Mouse (Mus musculus) gastrocnemius, adult 18-20 months (tissue): ENCODE measurements around the gene Atp6v0d1. TPM values are rescaled to one million over a fixed set of nuclear protein-coding genes. Genes with fewer than 3 reads are reported as not detected.

Experiments
- DNase-seq: peaks from one replicate; pipeline ENCODE4 v3.0.0; 2021; ENCODE audit warnings: low spot score
- total RNA-seq, 2 experiments: library from RNA; stranded (reverse); gene quantifications; 2 replicates each; pipeline ENCODE4 v1.2.3; 2021

The Atp6v0d1 gene
- total RNA-seq, 2 experiments from 2014 or later, result 40.1 to 42.7 TPM

GRCm38 (mm10) chr8:105542032-105542656 is 23.7 kb downstream of the Atp6v0d1 start:
- DNase-seq, result no peak

DNA sequence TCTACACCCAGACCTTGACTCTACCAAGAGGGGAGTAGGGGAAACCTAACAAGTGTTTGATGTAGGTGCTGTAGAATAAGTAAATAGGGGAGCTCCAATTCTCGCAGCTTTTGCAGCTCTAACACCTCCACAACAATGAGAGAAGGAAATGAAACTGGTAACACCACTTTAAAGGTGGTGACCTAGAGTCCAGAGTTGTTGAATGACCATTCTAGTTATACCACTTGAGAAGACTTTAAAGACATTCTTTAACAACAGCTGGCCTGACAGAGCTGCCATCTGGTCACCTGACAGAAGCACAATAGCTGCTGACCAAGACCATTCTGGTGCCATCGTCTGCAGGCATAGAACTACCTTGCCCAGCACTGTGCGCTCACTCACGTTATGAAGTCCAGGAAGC is 26.9 kb downstream of the Atp6v0d1 start:
- no peak for DNase-seq

GRCm38 (mm10) chr8:105537011-105537677 is 28.7 kb downstream of the Atp6v0d1 start:
- peak; percentile 93 for DNase-seq

DNA sequence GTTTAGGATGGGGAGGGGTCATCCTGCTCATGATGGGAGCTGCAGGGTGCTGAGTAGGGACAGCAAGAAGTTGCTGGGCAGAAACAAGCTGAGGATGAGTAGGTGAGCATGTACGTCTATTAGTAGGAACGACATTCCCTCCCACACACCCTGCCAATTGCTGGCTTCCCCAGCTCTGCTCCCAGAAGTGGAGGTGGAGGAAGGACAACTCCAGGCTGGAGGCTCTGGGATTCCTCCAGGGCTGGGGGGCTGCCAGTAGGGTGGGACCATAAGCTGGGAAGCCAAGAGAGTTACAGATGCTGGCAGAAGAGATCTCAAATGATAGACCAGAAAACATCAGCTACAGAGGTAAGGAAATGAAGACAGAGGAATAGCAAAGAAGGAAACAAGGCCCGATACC is 29.3 kb downstream of the Atp6v0d1 start:
- DNase-seq, result no peak

DNA sequence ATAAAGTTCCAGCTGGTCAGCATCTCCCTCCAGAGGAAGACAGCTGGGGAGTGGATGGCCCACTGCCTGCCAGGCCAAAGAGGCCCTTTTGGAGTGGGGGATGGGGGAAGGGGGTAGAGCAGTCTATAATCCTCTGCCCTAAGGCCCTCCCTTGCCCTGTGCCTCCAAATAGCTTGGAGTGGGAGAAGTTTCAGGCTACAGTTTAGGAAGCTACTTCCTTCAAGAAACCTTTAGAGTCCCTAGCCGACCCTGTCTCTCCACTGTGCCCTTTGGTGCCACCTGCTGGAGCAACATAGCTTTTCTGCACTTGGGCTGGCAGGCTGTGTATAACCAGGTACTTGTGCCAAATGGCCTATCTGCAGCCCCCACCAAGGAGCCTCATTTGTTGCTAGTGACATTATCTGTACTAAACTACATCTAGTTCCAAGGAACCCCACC is 31.9 kb downstream of the Atp6v0d1 start:
- peak; percentile 81 for DNase-seq

- no peak for DNase-seq
Observed at GRCm38 (mm10) chr8:105533439-105533838, 32.4 kb downstream of the Atp6v0d1 start.

- DNase-seq, result peak; percentile 82
Observed at GRCm38 (mm10) chr8:105531774-105532173, 34.1 kb downstream of the Atp6v0d1 start.

GRCm38 (mm10) chr8:105529271-105529670 is 36.6 kb downstream of the Atp6v0d1 start:
- peak; percentile 68 for DNase-seq

- DNase-seq, result no peak
Observed at GRCm38 (mm10) chr8:105528206-105528605, 37.6 kb downstream of the Atp6v0d1 start.

GRCm38 (mm10) chr8:105527110-105527509 is 38.7 kb downstream of the Atp6v0d1 start:
- peak; percentile 66 for DNase-seq

DNA sequence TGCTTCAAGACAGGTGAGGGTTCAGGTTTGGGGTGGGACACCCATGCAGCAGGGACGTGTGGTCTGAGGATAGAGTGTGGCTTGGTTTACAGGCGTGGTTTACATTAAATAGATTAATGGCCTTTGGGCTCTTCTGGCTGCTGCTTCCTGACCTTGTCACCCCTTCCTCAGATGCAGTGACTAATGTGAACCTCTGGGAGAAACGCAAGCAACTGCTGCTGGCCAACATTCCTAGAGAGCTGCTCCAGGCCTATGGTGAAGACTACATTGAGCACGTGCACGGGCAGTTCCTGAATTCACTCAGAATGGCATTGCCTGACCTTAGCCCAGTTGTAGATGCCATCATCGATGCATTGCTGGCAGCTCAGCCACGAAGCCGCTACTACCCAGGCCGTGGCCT is 43.0 kb downstream of the Atp6v0d1 start:
- DNase-seq, result no peak

DNA sequence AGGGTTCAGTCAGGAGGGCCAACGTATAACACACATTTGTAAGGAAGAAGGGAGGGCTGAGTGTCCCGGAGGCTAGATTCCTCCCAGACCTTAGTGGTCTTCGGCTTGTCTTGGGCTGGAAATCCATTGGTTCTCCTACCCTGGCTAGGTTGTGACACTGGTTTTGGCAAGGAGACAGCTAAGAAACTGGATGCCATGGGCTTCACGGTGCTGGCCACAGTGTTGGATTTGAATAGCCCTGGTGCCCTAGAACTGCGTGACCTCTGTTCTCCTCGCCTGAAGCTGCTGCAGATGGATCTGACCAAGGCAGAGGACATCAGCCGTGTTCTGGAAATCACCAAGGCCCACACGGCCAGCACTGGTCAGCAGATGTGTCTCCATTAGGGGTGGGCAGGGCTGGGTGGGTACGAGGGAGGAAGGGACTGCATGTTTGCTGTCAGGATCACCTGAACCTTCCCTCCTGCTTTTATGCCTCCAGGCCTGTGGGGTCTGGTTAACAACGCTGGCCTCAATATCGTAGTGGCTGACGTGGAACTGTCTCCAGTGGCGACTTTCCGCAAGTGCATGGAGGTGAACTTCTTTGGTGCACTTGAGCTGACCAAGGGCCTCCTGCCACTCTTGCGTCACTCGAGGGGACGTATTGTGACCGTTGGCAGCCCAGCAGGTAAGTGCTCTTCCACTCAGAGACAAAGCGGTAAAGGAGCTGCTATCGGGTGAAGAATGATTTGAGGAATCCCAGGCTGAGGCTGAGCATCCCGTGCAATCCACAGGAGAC is 43.7 kb downstream of the Atp6v0d1 start:
- DNase-seq, result no peak

GRCm38 (mm10) chr8:105521061-105521460 is 44.8 kb downstream of the Atp6v0d1 start:
- no peak for DNase-seq

- no peak for DNase-seq
Observed at GRCm38 (mm10) chr8:105520521-105520920, 45.3 kb downstream of the Atp6v0d1 start.

GRCm38 (mm10) chr8:105519591-105519990 is 46.3 kb downstream of the Atp6v0d1 start:
- no peak for DNase-seq

GRCm38 (mm10) chr8:105518436-105519313 is 47.2 kb downstream of the Atp6v0d1 start, which contains the start of gene Hsd11b2:
Gene Hsd11b2 (plus strand): TSS chr8:105518755.
- peak; percentile 45 for DNase-seq

GRCm38 (mm10) chr8:105517346-105517745 is 48.5 kb downstream of the Atp6v0d1 start:
- DNase-seq, result no peak

DNA sequence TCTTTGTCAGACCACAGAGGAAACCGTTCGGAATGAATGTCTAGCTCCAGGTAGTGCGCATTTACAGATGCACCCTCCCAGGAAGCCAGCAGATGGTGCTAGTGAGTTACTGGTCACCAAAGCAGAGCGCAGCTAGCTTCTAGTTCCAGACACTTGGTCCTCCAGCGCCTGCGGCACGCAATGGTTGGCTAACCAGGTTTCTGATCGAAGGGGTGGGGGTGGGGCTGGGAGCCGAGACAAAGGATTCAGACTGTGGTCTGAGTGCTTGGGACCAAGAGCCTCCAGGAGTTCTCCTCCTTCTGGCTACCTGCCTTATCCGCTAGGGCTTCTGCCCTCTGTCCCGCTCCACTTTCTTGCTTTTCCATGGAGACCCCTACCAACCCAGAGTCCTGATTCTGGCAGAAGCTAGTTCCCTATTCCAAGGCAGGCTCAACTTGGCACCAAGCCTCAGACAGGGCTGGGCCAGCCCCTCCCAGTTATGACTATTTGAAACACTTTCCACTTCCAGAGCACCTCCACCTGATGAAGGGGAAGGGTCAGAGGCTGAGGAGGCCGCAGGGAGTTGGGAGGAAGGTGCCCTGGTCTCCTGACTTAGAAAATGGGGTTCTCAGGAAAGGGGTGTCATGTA is 49.7 kb downstream of the Atp6v0d1 start:
- DNase-seq, result peak; percentile 83

DNA sequence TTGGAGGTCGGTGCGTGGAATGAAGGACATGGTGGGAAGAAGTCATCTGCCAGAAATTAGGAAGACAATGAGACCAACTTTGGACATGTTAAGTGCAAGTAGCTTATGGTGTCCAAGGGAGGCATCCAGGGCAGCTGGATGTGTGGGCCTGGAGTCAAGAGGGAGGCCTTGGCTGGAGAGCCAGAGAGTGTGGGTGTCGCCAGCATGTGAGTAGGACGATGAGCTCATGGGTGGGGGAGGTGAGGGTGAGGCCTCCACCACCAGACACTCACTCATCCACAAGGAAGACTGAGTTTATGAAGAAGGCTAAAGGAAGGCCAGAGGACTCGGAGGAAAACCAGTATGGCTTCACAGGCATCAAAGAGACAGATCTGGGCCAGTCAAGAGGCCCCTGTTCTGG is 51.2 kb downstream of the Atp6v0d1 start:
- DNase-seq, result peak; percentile 76

DNA sequence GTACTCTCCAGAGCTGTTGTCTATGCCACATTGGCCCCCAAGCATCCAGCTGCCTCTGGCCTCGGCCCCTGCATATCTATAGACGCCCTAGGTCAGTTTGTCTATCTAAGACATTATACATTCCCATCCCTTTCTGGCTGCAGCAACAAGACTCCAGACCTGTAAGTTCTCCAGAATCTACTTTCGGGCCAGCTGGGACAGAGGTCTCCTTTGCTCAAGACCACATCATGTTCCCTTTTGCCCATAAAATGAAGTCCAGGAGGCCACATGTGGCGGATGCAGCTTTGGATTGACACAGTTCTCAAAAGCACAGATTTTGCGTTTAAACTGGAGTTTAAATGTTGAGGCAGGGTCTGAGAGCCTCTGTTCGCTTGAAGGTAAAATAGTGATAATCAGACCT is 51.7 kb downstream of the Atp6v0d1 start:
- no peak for DNase-seq
